Mouse (Mus musculus) frontal cortex, postnatal 36 days (tissue): ENCODE results near the gene Pak1.
A peak's percentile ranks its signal among the peaks of the same experiment; 100 is the strongest.

Source experiments
- DNase-seq, 2 experiments: peaks; one replicate each; pipeline ENCODE4 v3.0.0; 2022; ENCODE audit warnings: low spot score in 2 of 2

Gene Pak1

GRCm38 (mm10) chr7:97777191-97777590 lies 11.2 kb upstream of the Pak1 start:
- DNase-seq: no peak

- DNase-seq: no peak
Observed at GRCm38 (mm10) chr7:97780222-97780621, 8.1 kb upstream of the Pak1 start.

- DNase-seq: no peak
Observed at GRCm38 (mm10) chr7:97780815-97781214, 7.5 kb upstream of the Pak1 start.

GRCm38 (mm10) chr7:97781496-97781895 lies 6.8 kb upstream of the Pak1 start:
- no peak for DNase-seq

DNA sequence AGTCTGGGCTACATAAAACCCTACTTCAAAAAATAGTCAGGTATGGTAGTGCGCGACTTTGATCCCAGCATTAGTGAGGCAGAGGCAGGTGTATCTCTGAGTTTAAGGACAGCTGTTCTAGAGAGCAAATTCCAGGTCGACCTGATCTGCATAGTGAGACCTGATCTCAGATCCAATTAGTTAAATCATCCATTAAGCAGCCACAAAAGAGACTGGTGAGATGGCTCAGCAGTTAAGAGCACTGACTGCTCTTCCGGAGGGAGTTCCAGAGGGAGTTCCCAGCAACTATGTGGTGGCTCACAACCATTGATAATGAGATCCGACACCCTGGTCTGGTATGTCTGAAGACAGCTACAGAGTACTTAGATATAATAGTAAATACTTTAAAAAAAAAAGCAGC lies 4.8 kb upstream of the Pak1 start:
- no peak for DNase-seq

- DNase-seq: no peak
Observed at GRCm38 (mm10) chr7:97788669-97789483, 535 bp downstream of the Pak1 start.

- DNase-seq: no peak
Observed at GRCm38 (mm10) chr7:97790272-97790671, 1.9 kb downstream of the Pak1 start.

GRCm38 (mm10) chr7:97792324-97792723 lies 4.0 kb downstream of the Pak1 start:
- no peak for DNase-seq

DNA sequence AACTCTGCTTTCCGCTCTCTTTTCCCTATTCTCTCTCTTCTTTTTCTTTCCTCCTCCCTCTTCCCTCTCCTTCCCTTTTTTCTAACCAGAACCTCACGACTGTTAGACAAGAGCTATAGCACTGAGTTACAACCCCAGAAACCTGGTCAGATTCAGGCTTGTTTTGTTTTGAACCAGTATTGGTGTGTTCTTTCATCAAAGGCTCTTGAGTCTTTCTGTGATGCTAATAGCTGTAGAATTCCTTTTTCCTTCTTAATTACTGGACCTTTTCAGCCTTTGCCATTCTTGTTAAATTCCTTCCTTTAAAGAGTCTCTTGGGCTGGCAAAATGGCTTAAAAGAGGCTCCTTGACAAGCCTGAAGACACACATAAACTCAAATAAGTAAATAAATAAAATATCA lies 14.8 kb downstream of the Pak1 start:
- no peak for DNase-seq

DNA sequence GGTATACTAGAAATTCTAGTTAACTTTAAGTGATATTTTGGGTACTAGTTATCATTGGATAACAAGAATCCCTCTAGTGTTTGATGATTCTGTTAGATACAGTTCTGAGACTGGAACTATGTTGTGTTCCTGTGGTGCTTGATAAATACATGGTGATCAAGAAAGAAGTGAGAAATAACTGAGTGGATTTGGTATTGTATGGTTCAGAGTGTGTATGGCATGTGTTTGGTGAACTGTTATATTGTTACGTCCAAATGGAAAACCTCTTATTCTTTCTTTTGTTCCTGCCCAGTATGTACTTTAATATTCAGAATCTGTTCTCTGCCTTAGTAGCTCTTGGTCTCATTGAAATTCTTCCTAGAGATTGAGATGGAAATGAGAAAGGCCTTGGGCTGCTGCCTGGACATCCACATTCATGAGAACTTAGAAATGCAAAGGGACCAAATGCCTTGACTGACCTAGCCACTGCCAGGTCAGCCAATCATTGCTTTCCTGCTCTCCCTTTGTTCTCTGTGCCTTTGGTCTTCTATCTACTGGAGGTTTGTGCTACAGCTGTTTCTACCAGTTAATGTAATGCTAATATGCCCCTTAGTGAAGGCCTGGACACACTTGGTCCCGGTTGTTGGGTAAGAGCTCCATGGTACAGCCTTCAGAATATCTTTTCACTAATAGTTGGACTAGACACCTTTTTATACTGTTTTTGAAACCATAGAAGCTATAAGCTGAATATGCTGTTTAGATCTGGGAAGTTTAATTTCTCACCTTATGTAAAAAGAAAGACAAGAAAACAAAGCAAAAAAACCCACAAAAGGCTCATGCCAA lies 16.1 kb downstream of the Pak1 start:
- no peak for DNase-seq

DNA sequence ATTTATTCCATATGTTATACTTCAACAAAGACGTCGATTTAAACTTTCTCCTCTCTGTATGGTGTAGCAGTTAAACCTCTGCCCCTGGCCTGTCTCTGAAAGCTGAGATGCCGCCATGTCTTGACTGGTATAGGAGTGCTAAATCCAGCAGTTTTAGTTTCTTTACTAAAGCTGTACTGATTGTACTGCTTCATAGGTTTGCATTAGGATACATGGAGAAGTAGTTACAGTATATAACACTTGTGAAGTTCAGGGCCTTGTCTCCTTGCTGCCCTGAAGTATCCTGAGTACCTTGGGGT lies 16.7 kb downstream of the Pak1 start:
- DNase-seq: no peak

DNA sequence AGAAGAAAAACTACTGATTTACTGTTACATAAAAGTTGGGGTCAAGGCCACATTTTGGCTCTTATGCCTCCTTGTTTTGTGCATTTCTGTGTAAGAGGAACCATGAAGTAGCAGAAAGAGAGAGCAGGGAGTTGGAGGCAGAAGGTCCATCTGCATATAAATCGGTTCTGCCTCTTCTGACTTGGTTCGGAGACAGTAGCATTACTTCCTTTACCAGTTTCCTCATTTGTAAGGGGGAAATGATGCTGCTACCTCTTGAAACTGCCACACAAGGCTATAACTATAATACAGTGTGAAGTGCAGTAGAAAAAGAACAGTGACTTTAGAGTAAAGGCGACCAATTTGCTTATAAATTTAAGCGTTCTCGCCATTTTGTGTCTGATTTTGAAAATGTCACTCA lies 21.0 kb downstream of the Pak1 start:
- no peak for DNase-seq

GRCm38 (mm10) chr7:97821875-97822274 lies 33.5 kb downstream of the Pak1 start:
- no peak for DNase-seq

- no peak for DNase-seq
Observed at GRCm38 (mm10) chr7:97829091-97829490, 40.8 kb downstream of the Pak1 start.

GRCm38 (mm10) chr7:97830739-97831138 lies 42.4 kb downstream of the Pak1 start:
- DNase-seq: no peak

- DNase-seq: no peak
Observed at GRCm38 (mm10) chr7:97832987-97833386, 44.6 kb downstream of the Pak1 start.

DNA sequence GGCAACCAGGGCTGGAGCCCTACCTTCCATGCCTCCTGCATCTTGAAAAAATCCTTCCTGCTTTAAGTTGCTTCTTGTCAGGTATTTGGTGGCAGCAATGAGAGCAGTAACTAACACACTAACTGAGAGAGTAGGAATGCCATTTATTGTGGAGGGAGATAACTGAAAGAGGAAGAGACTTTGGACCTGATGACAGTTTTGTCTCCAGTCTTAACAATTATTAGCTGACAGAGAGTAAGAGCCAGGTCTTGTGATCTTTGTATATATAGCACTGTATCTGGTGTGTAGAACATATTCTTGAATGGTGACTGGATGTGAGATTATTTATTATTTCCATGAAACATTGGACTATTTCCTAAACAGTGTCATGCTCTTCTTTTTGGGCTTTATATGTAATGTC lies 50.2 kb downstream of the Pak1 start:
- DNase-seq: no peak

GRCm38 (mm10) chr7:97841311-97841710 lies 53.0 kb downstream of the Pak1 start:
- DNase-seq: peak; percentile 42 to 78

- DNase-seq: no peak
Observed at GRCm38 (mm10) chr7:97842332-97842731, 54.0 kb downstream of the Pak1 start.

DNA sequence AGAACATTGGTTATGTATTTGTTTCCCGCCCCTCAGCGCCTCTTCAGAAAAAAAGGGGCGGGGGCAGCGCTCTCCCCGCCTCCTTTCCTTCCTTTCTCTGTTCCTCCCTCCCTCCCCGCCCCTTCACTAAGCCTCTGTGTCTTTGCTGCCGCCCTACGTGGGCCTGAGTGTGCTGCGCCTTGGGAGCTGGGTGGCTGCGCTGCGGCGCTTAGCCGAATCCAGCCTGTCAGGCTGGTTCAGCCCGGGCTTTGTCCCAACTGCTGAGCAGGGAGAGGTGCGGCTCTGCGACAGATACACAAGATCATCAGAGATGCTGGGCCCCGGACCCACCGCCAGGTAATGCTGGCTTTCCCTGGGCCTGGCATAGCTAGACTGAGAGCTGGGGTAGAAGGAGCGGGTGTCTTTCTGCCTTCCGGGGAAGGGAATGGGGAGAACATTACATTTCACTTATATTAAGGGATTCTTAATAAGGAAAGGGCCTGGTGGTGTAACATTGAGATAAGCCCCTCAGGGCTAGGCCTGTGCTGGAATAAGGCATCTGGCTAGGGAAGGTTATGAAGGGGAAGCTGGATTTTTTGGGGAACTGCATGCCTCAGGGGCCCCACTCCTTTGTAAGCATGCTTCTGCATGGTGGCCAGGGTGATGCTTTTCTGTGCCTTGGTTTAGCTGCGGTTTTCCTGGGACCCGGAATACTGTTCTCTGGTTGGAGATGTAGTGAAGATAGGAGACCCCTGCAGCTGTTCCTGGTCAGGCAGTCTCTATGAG lies 54.6 kb downstream of the Pak1 start:
- peak; percentile 86 for DNase-seq

DNA sequence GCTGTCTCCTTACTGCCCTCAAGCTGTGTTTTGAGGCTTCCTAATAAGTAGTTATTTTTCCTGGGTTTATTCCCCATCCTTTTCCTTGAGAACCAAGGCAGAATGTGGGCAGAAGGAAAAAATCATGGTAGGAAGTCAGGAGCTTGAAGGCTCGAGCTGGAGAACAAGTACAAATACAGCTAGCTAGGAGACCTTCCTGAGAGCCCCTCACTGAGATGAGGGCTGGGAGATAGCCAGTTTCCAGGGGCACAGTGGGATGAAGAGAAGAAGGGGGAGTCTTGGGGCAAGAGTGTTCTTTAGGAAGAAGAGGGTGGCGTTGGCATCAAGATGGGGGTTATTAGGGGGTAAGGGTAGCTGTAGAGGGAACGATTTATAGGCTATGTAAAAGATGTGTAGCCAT lies 56.1 kb downstream of the Pak1 start:
- no peak for DNase-seq

DNA sequence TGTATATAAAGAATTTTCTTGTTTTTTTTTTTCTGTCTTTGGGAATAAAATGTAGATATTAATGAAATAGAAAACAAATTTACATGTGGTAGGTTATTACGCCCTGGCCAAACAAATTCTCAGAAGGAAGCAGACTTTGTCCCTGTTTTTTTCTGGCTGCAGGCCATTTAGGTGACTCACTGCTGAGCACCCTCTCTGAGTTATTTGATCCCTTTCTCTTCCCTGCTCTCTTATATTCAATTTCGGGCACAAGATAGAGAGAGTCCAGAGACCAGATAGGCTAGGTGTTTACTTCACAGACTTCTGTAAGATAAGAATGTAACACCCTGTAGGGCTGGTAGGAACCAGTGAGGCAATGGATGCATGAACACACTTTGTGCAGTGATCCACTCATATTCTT lies 57.2 kb downstream of the Pak1 start:
- DNase-seq: no peak

DNA sequence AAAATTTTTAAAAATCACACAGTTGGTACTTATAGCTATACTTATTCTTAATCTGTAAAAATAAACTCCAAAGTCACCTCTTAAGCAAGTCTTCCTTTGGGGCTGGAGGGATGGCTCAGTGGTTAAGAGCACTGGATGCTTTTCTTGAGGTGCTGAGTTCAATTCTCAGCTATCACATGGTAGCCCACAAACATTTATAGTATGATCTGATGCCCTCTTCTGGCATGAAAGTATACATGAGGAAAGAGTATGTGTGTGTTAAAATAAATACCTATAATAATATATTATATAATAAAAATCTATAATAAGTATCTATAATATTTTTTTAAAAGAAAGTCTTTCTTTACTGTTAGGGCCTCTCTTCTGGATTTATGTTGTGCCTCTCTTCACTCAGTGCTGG lies 58.2 kb downstream of the Pak1 start:
- DNase-seq: no peak
